Mouse (Mus musculus): ENCODE measurements around the gene Vrk2.

GRCm38 (mm10) chr11:26452693-26453092 is 141.1 kb downstream of the Vrk2 start:
- TF ChIP-seq POLR2A (IDR thresholded peaks at IDR 0.05; ENCODE audit: borderline replicate concordance, insufficient read depth, low read length): no peak
- TF ChIP-seq CTCF (IDR thresholded peaks at IDR 0.05; ENCODE audit: borderline replicate concordance, insufficient read depth, low read depth, low read length): no peak
